Mouse (Mus musculus): ENCODE results near the gene Tspyl3.
A peak's percentile ranks its signal among the peaks of the same experiment; 100 is the strongest.
"Not testable (repeated sequence)": the region's sequence is repeated elsewhere in the genome, so short reads cannot be mapped to it uniquely, and the experiment has no call there.

Gene Tspyl3

GRCm38 (mm10) chr2:153224946-153225594 lies at the start of gene Tspyl3:
Gene Tspyl3 (minus strand): TSS chr2:153225441.
- peak; percentile 65 for DNase-seq (ENCODE audit: low read depth, low spot score)

GRCm38 (mm10) chr2:153274919-153275247 lies 49.6 kb upstream of the Tspyl3 start:
- DNase-seq (ENCODE audit: low read depth, low spot score) = no peak

DNA sequence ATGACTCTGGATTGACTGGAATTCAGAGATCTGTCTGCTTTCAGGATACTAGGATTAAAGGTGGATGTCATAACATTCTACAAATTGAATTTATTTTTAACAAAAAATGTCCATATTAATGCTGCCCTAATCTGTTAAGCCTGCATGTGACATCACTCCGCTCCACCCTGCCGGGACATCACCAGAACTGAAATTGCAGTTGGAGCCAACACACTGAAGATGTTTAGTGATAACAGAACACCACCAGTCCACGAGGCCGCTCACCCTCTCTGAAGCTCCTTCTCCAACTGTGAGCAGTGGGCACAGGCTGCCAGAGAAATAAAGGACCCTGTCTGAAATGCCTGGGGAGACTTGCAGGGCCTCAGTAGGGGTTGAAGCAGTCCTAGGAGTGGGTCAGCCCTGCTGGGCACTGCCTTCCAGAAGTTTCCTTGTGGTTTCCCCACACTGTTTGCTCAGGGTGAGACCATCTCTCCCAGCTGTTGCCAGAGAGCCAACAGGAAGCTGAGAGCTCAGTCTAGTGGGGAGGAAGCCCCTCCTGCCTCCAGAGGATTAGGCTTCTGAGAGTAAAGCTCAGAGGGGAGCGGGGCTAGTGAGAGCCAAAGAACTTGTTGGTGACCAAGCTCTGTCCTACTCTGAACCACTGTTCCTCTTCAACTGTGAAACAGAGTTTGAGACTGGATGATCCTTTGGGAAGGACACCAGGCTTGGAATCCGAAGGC lies 49.1 kb upstream of the Tspyl3 start:
- not testable (repeated sequence) for DNase-seq (ENCODE audit: low read depth, low spot score)

- not testable (repeated sequence) for DNase-seq (ENCODE audit: low read depth, low spot score)
Measured at GRCm38 (mm10) chr2:153270231-153270915, 45.1 kb upstream of the Tspyl3 start.

- DNase-seq (ENCODE audit: low read depth, low spot score) = no peak
Measured at GRCm38 (mm10) chr2:153267331-153267730, 42.1 kb upstream of the Tspyl3 start.

GRCm38 (mm10) chr2:153263053-153263452 lies 37.8 kb upstream of the Tspyl3 start:
- no peak for DNase-seq (ENCODE audit: low read depth, low spot score)

- DNase-seq (ENCODE audit: low read depth, low spot score) = no peak
Measured at GRCm38 (mm10) chr2:153259864-153260674, 34.8 kb upstream of the Tspyl3 start.

- DNase-seq (ENCODE audit: low read depth, low spot score) = no peak
Measured at GRCm38 (mm10) chr2:153259030-153259863, 34.0 kb upstream of the Tspyl3 start.

GRCm38 (mm10) chr2:153256604-153257003 lies 31.4 kb upstream of the Tspyl3 start:
- no peak for DNase-seq (ENCODE audit: low read depth, low spot score)

DNA sequence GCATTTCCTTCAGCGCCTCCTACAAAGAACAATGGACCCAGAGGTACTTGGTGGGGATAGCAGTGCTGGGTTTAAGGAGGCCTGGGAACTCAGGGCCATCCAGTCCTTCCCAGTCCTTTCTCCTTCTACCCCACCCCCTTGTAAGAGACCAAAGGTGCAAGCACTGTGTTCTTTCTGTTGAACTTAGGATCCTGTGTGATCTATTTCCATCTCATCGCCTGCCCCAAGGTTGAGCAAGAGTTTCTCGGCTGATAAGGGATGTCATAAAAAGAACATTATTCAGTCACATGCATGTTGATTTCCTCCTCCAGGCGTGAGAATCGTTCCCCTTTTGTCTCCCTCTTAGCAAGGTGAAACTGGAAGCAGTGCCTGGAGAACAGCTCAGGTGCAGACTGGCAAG lies 24.5 kb upstream of the Tspyl3 start:
- no peak for DNase-seq (ENCODE audit: low read depth, low spot score)

DNA sequence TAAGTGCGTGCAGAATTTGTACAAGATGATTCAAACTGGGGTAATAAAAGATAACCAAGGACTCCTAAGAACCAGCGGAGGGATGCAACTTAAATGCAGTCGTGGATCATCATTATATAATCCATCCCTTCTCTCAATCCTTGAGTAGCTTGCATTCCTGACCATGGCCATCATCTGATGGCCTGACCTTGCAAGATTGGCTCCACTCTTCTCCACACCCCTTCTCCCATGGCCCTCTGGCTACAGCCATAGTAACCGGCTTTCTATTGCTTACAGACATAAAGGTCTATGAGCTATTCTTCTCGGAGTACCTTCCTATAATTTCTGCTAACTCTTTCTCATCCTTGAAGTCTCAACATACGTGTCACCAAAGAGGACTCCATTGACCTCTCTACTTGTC lies 16.9 kb upstream of the Tspyl3 start:
- DNase-seq (ENCODE audit: low read depth, low spot score) = no peak

DNA sequence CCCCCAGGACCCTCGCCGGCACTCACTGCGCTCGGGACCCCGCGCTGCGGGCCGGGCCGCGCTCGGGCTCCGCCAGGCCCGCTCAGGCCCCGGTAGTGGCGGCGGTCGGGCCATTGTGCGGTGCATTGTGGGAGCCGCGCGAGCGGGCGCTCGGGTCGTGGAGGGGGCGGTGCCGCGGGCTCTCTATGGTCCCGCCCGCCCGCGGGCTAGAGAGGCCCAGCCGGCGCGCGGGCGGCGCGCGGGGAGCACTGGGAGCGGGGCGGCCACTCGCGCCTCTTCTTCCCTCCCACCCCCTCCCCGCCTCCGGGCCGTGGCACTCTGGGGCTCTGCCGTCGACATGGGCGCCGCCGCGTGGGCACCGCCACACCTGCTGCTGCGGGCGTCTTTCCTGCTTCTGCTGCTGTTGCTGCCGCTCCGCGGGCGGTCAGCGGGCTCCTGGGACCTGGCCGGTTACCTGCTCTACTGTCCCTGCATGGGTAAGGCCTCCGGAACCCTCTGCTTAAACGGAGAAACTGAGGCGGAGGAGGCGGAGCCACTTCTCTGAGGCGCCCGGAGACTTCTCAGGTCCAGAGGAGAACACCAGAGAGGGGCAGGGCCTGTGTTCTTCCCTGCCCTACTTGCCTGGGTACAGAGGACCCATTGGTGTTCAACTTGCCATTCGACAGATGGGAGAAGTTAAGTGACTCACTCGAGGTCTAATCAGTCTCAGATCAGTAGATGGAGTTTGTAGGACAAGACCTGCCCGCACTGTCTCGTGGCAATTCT lies 16.2 kb upstream of the Tspyl3 start, which contains the start of the genes Plagl2 and Pofut1:
TSS of gene Plagl2 (minus strand) at position 177 of the 765 bp plus-strand sequence.
TSS of gene Pofut1 (plus strand) at position 284 of the 765 bp plus-strand sequence.
- DNase-seq (ENCODE audit: low read depth, low spot score) = peak; percentile 86

DNA sequence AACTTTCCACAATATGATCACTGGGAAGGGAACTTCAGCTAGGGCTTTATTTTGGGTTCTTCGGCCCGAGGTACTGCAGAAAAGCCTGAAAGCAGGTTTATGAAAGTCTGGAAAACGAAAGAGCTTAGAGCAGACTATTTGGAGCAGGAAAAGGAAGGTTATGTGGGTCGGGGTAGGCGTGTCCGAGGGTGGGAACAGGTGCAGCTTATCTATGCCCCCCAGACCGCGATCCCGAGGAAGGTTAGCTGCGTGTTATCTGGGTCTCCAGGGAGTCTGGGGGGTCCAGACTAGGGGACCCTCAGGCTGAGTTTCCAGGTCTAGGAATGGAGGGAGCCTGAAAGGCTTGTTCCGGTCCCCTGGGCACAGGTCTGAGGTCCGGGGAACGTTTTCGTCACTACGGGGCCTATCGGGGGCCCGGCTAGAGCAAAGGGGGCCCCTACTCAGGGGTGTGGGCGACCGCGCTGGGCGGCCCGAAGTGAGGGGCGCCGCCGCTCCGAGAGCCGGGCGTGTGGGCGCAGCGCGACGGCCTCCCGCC lies 15.5 kb upstream of the Tspyl3 start:
- DNase-seq (ENCODE audit: low read depth, low spot score) = no peak

DNA sequence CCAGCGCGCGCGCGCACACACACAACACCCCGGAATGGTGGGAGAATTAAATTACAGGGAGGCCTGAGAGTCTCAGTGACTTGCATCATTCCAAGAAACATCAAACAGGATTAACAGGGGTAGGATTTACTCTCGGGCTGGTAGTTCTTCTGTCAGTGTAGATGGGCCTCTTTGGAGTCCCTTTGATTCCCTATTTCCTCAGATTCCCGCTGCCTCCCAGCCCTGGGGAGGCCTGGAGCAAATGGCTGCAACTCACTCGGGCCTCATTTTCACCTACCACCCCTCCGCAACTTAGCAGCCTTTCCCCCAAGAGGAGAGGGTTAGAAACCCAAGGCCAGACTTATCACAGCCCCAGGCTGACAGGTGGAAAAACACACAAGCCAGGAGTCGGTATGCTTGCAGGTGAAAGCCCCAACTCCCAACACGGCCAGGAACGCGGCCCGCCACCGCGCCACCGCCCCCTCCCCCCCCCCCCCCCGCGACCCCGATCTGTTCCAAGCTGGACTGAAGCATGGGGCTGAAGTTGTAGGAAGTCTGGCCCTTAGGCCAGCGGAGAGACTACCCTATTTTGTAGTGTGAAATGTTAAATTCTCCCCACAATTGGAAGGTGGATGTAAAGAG lies 14.7 kb upstream of the Tspyl3 start:
- DNase-seq (ENCODE audit: low read depth, low spot score) = no peak

DNA sequence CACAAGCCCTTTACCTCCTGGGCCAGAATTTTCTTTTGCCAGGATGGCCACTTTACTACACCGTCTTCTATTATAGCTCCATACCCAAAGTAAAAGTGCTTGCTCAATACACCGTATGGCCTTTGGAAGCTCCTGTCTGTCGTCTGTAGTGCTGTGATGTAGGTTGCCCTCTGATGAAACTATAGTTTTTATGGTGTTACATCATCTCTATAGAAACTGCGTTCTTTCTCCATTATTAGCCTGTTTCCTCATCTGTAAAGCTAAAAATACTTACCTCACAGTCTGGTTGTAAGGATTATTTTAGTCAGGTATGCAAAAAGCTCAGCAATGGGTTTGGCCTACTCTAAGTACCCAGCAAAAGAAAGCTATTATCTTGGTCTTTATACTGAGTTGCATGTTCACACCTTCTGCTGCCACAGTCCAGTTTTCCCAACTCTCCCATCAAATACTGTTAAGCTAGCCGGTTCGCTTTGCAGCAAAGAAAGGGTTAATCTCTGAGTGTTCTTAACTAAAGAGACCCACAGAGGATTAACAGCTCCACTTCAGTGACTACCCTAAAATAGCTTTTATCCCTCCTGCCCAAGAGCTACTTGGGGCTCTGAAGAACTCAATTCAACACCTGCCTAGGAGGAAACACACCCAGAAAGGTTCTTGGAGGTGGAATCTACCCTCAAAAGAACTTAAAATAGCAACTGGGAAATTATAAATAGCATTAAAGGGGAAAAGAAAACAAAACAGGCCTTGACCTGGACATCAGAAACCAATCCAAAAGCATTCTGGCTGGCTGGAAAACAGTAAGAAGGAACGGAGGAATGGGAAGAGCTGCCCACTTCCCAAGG lies 14.0 kb upstream of the Tspyl3 start:
- no peak for DNase-seq (ENCODE audit: low read depth, low spot score)

- DNase-seq (ENCODE audit: low read depth, low spot score) = no peak
Measured at GRCm38 (mm10) chr2:153238406-153238805, 13.2 kb upstream of the Tspyl3 start.

GRCm38 (mm10) chr2:153237891-153238290 lies 12.7 kb upstream of the Tspyl3 start:
- DNase-seq (ENCODE audit: low read depth, low spot score) = no peak

DNA sequence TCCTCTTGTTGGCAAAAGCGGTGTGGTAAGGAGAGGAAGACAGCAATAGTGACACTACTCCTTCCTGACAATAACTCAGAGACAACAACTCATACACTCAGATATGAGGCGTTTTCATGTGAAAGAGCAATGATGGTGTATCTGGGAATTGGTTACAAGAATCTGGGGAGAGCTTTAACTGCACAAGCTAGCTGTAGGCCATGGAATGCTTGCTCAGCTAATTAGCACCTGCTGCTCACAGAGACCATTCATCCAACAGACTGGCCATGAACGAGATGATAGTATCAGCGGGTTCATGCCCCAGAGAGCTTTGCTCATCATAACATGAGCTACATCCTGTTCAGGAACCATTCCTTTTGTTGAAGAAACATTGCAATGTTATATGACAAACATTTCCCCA lies 12.0 kb upstream of the Tspyl3 start:
- no peak for DNase-seq (ENCODE audit: low read depth, low spot score)

- DNase-seq (ENCODE audit: low read depth, low spot score) = no peak
Measured at GRCm38 (mm10) chr2:153228523-153228922, 3.3 kb upstream of the Tspyl3 start.
